Mouse (Mus musculus) mouse embryonic stem cell (cell line): ENCODE results near the gene Git1.

Experiments
- in situ Hi-C, 2 experiments: fragments of 300-500 bp; cut with MboI; formaldehyde crosslinking; loops; 1 replicate in 1 of 2; 3 replicates in 1 of 2; pipeline ENCODE4 v1.14.3; 2019 to 2020; ENCODE audit warnings: low sequenced_read_pairs in 2 of 2, low pct_unique_long_range_greater_than_20kb in 1 of 2, mixed read lengths in 1 of 2; ENCODE audit not compliant: unreplicated experiment in 1 of 2

Gene Git1

GRCm38 (mm10) chr11:77497851-77498250 is 4.5 kb downstream of the Git1 start:
- in situ Hi-C loops: no loop called here

- in situ Hi-C loops: no loop called here
These were observed 5.1 kb downstream of the Git1 start for GRCm38 (mm10) chr11:77498261-77499139.

GRCm38 (mm10) chr11:77499354-77499753 is 6.0 kb downstream of the Git1 start:
- in situ Hi-C loops: no loop called here

- in situ Hi-C loops: no loop called here
These were observed 7.3 kb downstream of the Git1 start for GRCm38 (mm10) chr11:77500361-77501325.

- in situ Hi-C loops: no loop called here
These were observed 8.0 kb downstream of the Git1 start for GRCm38 (mm10) chr11:77501392-77501791.

GRCm38 (mm10) chr11:77501971-77502370 is 8.6 kb downstream of the Git1 start:
- in situ Hi-C loops: no loop called here

GRCm38 (mm10) chr11:77502481-77502880 is 9.1 kb downstream of the Git1 start:
- in situ Hi-C loops: no loop called here

GRCm38 (mm10) chr11:77503511-77503910 is 10.1 kb downstream of the Git1 start:
- in situ Hi-C loops: no loop called here

- in situ Hi-C loops: no loop called here
These were observed 11.0 kb downstream of the Git1 start for GRCm38 (mm10) chr11:77504377-77504776.

- in situ Hi-C loops: no loop called here
These were observed 12.1 kb downstream of the Git1 start for GRCm38 (mm10) chr11:77505291-77505980.

GRCm38 (mm10) chr11:77506273-77506672 is 12.9 kb downstream of the Git1 start:
- in situ Hi-C loops: no loop called here

GRCm38 (mm10) chr11:77506941-77507340 is 13.6 kb downstream of the Git1 start:
- in situ Hi-C loops: no loop called here

- in situ Hi-C loops: no loop called here
These were observed 14.1 kb downstream of the Git1 start for GRCm38 (mm10) chr11:77507426-77507825.

GRCm38 (mm10) chr11:77508068-77509021 is 15.0 kb downstream of the Git1 start:
- in situ Hi-C loops: no loop called here

- in situ Hi-C loops: no loop called here
These were observed 18.0 kb downstream of the Git1 start for GRCm38 (mm10) chr11:77511336-77511735.

GRCm38 (mm10) chr11:77512891-77513810 is 19.8 kb downstream of the Git1 start:
- in situ Hi-C loops: no loop called here

GRCm38 (mm10) chr11:77513811-77514170 is 20.4 kb downstream of the Git1 start:
- in situ Hi-C loops: no loop called here
